Mouse (Mus musculus): ENCODE results near the gene Rabgap1l.

Rabgap1l gene

DNA sequence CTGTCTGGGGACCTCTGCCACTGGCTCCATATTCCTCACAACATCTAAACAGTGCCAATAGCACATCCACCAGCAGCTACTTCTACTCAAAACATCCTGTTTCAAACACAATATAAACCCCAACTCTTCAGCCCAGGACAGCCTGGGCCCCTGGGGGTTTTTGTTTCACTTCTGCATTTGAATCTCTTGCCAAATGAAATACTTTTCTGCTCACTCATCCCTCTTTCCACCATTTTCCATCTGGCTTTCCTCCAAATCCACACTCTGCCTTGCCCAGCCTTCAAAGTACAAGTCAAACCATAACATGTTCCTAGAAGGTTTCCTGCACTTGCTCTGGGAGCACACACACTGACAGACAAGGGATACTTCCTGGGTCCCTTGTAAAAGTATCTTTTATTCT is 559.1 kb downstream of the Rabgap1l start:
- no peak for DNase-seq

GRCm38 (mm10) chr1:160232113-160232512 is 560.9 kb downstream of the Rabgap1l start:
- no peak for DNase-seq

GRCm38 (mm10) chr1:160231013-160231412 is 562.0 kb downstream of the Rabgap1l start:
- peak; percentile 74 to 77 for DNase-seq

- DNase-seq: no peak
Observed at GRCm38 (mm10) chr1:160227850-160228249, 565.2 kb downstream of the Rabgap1l start.

GRCm38 (mm10) chr1:160227196-160227595 is 565.8 kb downstream of the Rabgap1l start:
- no peak for DNase-seq

GRCm38 (mm10) chr1:160224093-160224492 is 568.9 kb downstream of the Rabgap1l start:
- no peak for DNase-seq

DNA sequence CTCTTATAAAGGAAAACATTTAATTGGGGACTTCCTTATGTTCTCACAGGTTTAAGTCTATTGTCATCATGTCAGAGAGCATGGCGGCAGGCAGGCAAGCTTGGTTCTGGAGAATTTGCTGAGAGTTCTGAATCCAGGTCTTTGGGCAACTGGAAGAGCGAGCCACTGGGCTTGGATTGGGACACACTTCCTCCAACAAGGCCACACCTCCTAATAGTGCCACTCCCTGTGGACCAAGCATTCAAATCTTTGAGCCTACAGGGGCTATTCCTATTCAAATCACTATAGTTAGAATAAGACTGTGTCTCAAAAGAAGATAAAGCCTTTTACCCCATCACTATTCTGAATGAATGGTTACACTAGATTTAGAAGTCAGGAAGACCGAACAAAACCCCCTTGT is 575.1 kb downstream of the Rabgap1l start:
- DNase-seq: no peak

DNA sequence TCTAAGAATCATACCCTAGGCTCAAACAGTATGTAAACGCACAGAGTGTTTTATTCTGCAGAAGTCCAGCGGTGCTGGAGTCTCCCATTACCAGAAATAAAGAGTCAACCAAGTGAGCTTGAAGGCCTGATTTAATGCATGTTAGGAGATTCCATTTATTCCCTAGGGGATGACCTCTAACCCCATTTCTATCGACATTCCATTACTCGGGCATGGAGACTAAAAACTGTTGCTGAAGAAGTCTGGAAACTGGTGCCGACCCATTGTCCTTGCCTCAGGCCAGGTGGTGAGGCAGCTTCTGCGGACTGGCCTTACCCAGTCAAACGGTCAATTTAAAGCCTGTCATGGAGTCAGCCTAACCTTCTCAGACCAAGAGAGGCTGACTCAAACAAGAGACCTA is 578.8 kb downstream of the Rabgap1l start:
- peak in 1 of 2 experiments; percentile 14 for DNase-seq

GRCm38 (mm10) chr1:160212703-160213669 is 580.0 kb downstream of the Rabgap1l start, which contains the start of gene Cacybp:
Gene Cacybp (minus strand): TSS chr1:160212875.
- peak; percentile 100 for DNase-seq

DNA sequence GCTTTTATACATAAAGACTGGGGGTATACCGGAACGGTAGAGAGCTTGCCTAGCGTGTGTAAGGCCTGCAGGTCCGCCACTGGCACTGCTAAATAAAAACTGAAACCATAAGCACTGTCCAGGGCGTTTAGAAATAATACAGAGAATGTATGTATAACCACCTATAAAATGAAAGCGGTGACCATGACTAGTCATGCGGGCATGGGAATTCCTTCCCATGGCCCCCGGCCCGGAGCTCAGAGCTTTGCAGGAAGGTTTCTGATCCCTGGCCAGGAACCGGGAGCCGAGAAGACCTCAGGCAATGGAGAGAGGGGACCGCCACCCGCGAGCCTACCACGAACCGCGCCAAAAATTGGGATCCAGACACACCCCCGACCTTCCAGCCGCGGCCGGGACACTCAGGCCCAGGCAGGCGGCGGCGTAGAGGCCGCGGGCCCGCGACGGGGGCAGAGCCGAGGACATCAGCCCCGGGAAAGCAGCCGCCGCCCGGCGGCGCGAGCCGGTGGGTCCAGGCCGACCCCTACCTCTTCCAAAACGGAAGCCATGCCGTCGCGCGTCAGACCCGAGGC is 580.8 kb downstream of the Rabgap1l start:
- peak in 1 of 2 experiments; percentile 82 for DNase-seq

DNA sequence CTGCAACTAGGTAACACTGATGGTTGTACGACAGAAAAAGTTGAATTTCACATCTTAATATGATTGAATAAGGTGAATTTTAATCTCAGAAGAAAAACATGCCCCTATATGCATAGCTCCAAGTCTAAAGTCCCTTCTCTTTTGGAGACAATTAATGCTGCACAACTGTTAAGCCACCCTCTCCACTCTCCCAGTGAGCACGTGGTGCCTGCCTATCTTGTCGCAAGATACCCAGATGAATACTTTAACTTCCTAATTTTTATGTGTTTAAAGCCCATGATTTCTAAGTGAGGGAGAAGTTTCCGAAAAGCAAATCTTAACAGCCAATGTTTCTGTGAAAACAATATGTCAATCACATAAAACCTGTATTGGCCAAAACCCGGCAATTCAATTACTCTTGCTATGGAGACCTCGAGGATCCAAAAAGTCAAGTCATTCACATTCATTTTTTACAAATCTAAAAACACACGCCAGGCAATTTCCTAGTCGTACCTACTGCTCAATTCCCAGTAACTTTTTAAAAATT is 581.4 kb downstream of the Rabgap1l start:
- no peak for DNase-seq

- no peak for DNase-seq
Observed at GRCm38 (mm10) chr1:160210566-160210965, 582.4 kb downstream of the Rabgap1l start.

GRCm38 (mm10) chr1:160209844-160210243 is 583.2 kb downstream of the Rabgap1l start:
- DNase-seq: no peak

GRCm38 (mm10) chr1:160205486-160205885 is 587.5 kb downstream of the Rabgap1l start:
- no peak for DNase-seq

DNA sequence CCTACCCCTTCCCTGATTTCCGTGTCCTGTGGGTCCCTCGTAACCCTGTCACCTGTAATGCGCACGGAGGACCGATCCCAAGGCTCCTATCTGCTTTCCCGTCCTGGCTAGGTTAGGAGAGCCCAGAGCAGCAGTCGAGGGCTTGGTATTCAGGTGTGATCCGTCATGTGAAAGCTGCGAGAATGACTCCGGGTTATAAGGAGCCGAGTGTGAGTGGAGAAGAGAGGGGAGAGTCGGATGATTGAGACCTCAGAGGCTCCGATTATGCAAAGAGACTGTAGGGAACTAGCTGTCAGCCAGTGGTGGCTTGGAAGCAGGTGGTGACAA is 597.7 kb downstream of the Rabgap1l start:
- no peak for DNase-seq

DNA sequence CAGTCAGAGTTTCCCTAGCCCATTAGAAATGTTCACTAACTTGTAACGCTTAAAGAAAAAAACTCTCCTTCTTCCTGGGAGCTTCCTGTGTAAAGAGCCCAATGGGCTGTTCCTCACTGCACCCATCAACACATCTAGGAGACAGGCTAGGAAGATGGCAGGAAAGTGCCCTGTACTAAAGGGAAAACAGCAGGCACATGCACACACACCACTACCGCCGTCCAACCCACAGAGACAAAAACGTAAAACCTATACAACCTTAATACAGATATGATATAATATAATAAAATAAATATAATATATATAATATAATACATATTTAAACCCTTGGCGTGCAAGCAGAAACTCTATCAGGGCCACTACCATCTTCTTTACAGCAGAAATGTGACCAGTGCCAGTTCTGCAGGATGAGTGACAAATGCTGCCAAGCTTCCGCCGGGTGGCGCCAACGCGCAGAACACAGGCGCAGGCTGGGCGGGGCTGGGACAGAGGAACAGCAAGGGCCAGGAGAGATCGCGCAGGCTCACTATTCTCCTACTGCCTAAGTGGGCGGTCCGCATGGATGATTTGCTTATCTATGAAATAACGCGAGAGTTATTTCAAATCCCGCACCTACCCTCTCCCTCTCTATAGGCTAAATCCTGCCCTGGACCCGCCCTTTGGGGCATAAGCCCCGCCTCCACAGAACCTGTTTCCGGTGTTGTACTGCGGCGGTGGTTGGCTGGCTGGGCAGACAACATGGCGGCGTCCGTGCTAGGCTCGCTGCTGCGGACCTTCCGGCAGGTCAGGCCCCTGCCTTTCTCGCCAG is 598.3 kb downstream of the Rabgap1l start, which contains the start of gene Mrps14:
Gene Mrps14 (plus strand): TSS at position 687 of the 808 bp plus-strand sequence.
- peak; percentile 99 for DNase-seq

GRCm38 (mm10) chr1:160184506-160184905 is 608.5 kb downstream of the Rabgap1l start:
- peak; percentile 60 to 66 for DNase-seq

DNA sequence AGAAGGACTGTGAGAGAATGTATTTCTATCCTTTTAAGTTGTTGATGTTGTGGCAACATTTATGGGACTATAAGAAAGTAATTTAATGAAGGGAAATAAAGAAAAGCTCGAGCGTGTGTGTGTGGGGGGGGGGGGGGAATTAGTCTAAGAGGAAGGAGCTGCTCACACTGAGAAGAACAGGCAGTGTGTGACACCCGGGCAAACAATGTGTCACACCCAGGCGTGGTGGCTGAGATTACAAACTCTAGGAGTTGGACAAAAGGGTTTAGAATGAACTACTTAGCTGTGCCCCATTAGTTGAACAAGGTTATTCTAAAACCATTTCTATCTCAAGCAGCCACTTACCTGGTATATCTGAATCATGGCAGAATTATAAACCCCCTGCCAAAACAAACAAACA is 611.8 kb downstream of the Rabgap1l start:
- DNase-seq: no peak

- DNase-seq: no peak
Observed at GRCm38 (mm10) chr1:160176903-160177302, 616.1 kb downstream of the Rabgap1l start.

All from cerebellum, postnatal 14 days (tissue).